Comparison of ENCODE assay signal across 10 mouse cellular contexts in genomic region chr7:30730064-30730722, GRCm38 (mm10). TPM values are rescaled to one million over a fixed set of nuclear protein-coding genes. Genes with fewer than 3 reads are reported as not detected.
DNase-seq lines count a peak whose midpoint lies in the region; ATAC-seq and TF ChIP-seq lines count a peak whose summit lies in the region.
"Not testable (repeated sequence)": the region's sequence is repeated elsewhere in the genome, so short reads cannot be mapped to it uniquely, and the experiment has no call there.
"Had no signal": no experiment of that assay in that cellular context is flagged by ENCODE, and none has a peak within 500 bp of the region (broad histone marks: within the 10 kb centered on the region; RNA-seq: fewer than 3 reads in every experiment).

No protein-coding gene starts in this region.

- H3K79me3 ChIP-seq in C2C12 (ENCODE audit: low read depth) = not testable (repeated sequence)

- TF ChIP-seq CTCF in C2C12 (IDR thresholded peaks at IDR 0.05; ENCODE audit: control insufficient read depth, insufficient read depth, insufficient read length); hindbrain, postnatal 0 days (IDR thresholded peaks at IDR 0.05; ENCODE audit: low read depth): not testable (repeated sequence)

- H3ac ChIP-seq in C2C12 (ENCODE audit: control insufficient read depth, insufficient read length, low read depth) = peak overlapping the region; percentile 25

- WGBS in embryonic facial prominence, embryonic 13.5 days = 24% methylated on average over 13 of the region's 22 CpGs
- 45% methylated on average over 9 of the region's 22 CpGs for WGBS in heart, embryonic 10.5 days
- WGBS in hindbrain, postnatal 0 days = 9% methylated on average over 9 of the region's 22 CpGs
- 23% methylated on average over 21 of the region's 22 CpGs for WGBS in limb, embryonic 10.5 days
- 22% methylated on average over 14 of the region's 22 CpGs for WGBS in lung, embryonic 15.5 days
- WGBS in neural tube, embryonic 12.5 days = 20% methylated on average over 20 of the region's 22 CpGs

- not testable (repeated sequence) for H3K9me3 ChIP-seq in embryonic facial prominence, embryonic 13.5 days; heart, embryonic 10.5 days; hindbrain, postnatal 0 days (ENCODE audit: low read length); limb, embryonic 10.5 days (replicated peaks); lung, embryonic 15.5 days; neural tube, embryonic 12.5 days

- peaks cover 15% of the 10 kb centered on the region for H3K79me2 ChIP-seq in C2C12 (ENCODE audit: control insufficient read depth, insufficient read depth)

- H3K36me3 ChIP-seq in C2C12 (ENCODE audit: control insufficient read depth, insufficient read depth); lung, embryonic 15.5 days: not testable (repeated sequence)
- peaks cover 35% of the 10 kb centered on the region for H3K36me3 ChIP-seq in embryonic facial prominence, embryonic 13.5 days
- peaks cover 48% of the 10 kb centered on the region for H3K36me3 ChIP-seq in heart, embryonic 10.5 days
- H3K36me3 ChIP-seq in hindbrain, postnatal 0 days (ENCODE audit: insufficient read depth, low read length) = peaks cover 20% of the 10 kb centered on the region
- peaks cover 62% of the 10 kb centered on the region for H3K36me3 ChIP-seq in limb, embryonic 10.5 days
- H3K36me3 ChIP-seq in neural tube, embryonic 12.5 days = peaks cover 29% of the 10 kb centered on the region

- H3K27ac ChIP-seq in embryonic facial prominence, embryonic 13.5 days = peak overlapping the region; percentile 89
- H3K27ac ChIP-seq in heart, embryonic 10.5 days = peak overlapping the region; percentile 92
- H3K27ac ChIP-seq in hindbrain, postnatal 0 days = peak overlapping the region; percentile 86
- H3K27ac ChIP-seq in limb, embryonic 10.5 days = peak overlapping the region; percentile 88
- H3K27ac ChIP-seq in lung, embryonic 15.5 days = peak overlapping the region; percentile 60
- H3K27ac ChIP-seq in neural tube, embryonic 12.5 days = peak overlapping the region; percentile 83

- H3K4me3 ChIP-seq in C2C12 (ENCODE audit: insufficient read depth, poor library complexity, severe bottlenecking) = peak overlapping the region; percentile 48
- peak overlapping the region; percentile 80 for H3K4me3 ChIP-seq in embryonic facial prominence, embryonic 13.5 days
- H3K4me3 ChIP-seq in heart, embryonic 10.5 days = peak overlapping the region; percentile 85
- peak overlapping the region; percentile 72 for H3K4me3 ChIP-seq in hindbrain, postnatal 0 days (ENCODE audit: low read length)
- H3K4me3 ChIP-seq in limb, embryonic 10.5 days = peak overlapping the region; percentile 73
- peak overlapping the region; percentile 76 for H3K4me3 ChIP-seq in lung, embryonic 15.5 days
- peak overlapping the region; percentile 64 for H3K4me3 ChIP-seq in neural tube, embryonic 12.5 days

- not testable (repeated sequence) for ATAC-seq in embryonic facial prominence, embryonic 13.5 days (ENCODE audit: insufficient number of reproducible peaks, insufficient read depth, low FRiP score, low TSS enrichment, low read depth); hindbrain, postnatal 0 days; lung, embryonic 15.5 days (ENCODE audit: borderline replicate concordance, extremely low read depth, low FRiP score, low TSS enrichment); neural tube, embryonic 12.5 days (ENCODE audit: low FRiP score, low read depth)

- peak overlapping the region; percentile 78 for H3K4me2 ChIP-seq in embryonic facial prominence, embryonic 13.5 days
- H3K4me2 ChIP-seq in hindbrain, postnatal 0 days (ENCODE audit: low read depth, low read length) = peak overlapping the region; percentile 83
- H3K4me2 ChIP-seq in lung, embryonic 15.5 days = peak overlapping the region; percentile 76
- H3K4me2 ChIP-seq in neural tube, embryonic 12.5 days (replicated peaks) = peak overlapping the region; percentile 62

- peak; percentile 32 for DNase-seq in brain, adult 2 months (ENCODE audit: low read depth, low spot score)
- DNase-seq in heart, embryonic 10.5 days (ENCODE audit: low spot score); limb, embryonic 10.5 days (ENCODE audit: low spot score): not testable (repeated sequence)
- peak; percentile 55 for DNase-seq in hindbrain, postnatal 0 days (ENCODE audit: low spot score)

- H3K4me1 ChIP-seq in embryonic facial prominence, embryonic 13.5 days = peaks cover 17% of the 10 kb centered on the region
- peaks cover 17% of the 10 kb centered on the region for H3K4me1 ChIP-seq in heart, embryonic 10.5 days
- not testable (repeated sequence) for H3K4me1 ChIP-seq in hindbrain, postnatal 0 days (ENCODE audit: insufficient read depth, low read length)
- H3K4me1 ChIP-seq in limb, embryonic 10.5 days = peaks cover 19% of the 10 kb centered on the region
- peaks cover 16% of the 10 kb centered on the region for H3K4me1 ChIP-seq in lung, embryonic 15.5 days
- peaks cover 16% of the 10 kb centered on the region for H3K4me1 ChIP-seq in neural tube, embryonic 12.5 days

- not testable (repeated sequence) for H3K27me3 ChIP-seq in C2C12 (ENCODE audit: control insufficient read depth, insufficient read depth, insufficient read length); embryonic facial prominence, embryonic 13.5 days; heart, embryonic 10.5 days (ENCODE audit: insufficient read depth, poor library complexity, severe bottlenecking); hindbrain, postnatal 0 days (ENCODE audit: insufficient read depth, low read length); limb, embryonic 10.5 days (ENCODE audit: low read depth, poor library complexity, severe bottlenecking); lung, embryonic 15.5 days; neural tube, embryonic 12.5 days (replicated peaks)

- peak overlapping the region; percentile 90 for H3K9ac ChIP-seq in embryonic facial prominence, embryonic 13.5 days
- H3K9ac ChIP-seq in hindbrain, postnatal 0 days (replicated peaks; ENCODE audit: low read length) = peak overlapping the region; percentile 82
- H3K9ac ChIP-seq in lung, embryonic 15.5 days = peak overlapping the region; percentile 81
- peak overlapping the region; percentile 77 for H3K9ac ChIP-seq in neural tube, embryonic 12.5 days

RNA-seq across cellular contexts. Expression of gene Tmem147, which starts 0.9 kb away (rescaled TPM):
- polyA plus RNA-seq in C2C12 (2012; fragmentation: generic; extraction: Trizol) = 168 TPM
- 181 and 185 TPM in 2 replicates for polyA plus RNA-seq in embryonic facial prominence, embryonic 13.5 days (2015; fragmentation: Nextera tagmentation; extraction: Ambion mirVana)
- polyA plus RNA-seq in heart, embryonic 10.5 days (2016; fragmentation: Nextera tagmentation; extraction: Ambion mirVana) = 183 and 189 TPM in 2 replicates
- 195 and 238 TPM in 2 replicates for total RNA-seq in hindbrain, postnatal 0 days (2014; rRNA removed)
- 338 and 342 TPM in 2 replicates for polyA plus RNA-seq in hindbrain, postnatal 0 days (2015; fragmentation: Nextera tagmentation; extraction: Ambion mirVana)
- polyA plus RNA-seq in limb, embryonic 10.5 days (2016; fragmentation: Nextera tagmentation; extraction: Ambion mirVana) = 153 and 159 TPM in 2 replicates
- polyA plus RNA-seq in lung, embryonic 15.5 days (2015; fragmentation: Nextera tagmentation; extraction: Ambion mirVana) = 153 and 159 TPM in 2 replicates
- polyA plus RNA-seq in neural tube, embryonic 12.5 days (2016; fragmentation: Nextera tagmentation; extraction: Ambion mirVana) = 185 and 194 TPM in 2 replicates

RNA-seq across cellular contexts. Expression of gene Gapdhs, which starts 13.3 kb away (rescaled TPM):
- not detected for polyA plus RNA-seq in C2C12 (2012; fragmentation: generic; extraction: Trizol)
- polyA plus RNA-seq in embryonic facial prominence, embryonic 13.5 days (2015; fragmentation: Nextera tagmentation; extraction: Ambion mirVana) = 0.74 and 0.90 TPM in 2 replicates
- 0.23 and 0.48 TPM in 2 replicates for polyA plus RNA-seq in heart, embryonic 10.5 days (2016; fragmentation: Nextera tagmentation; extraction: Ambion mirVana)
- not detected in 2 replicates for total RNA-seq in hindbrain, postnatal 0 days (2014; rRNA removed)
- 0.32 and 0.69 TPM in 2 replicates for polyA plus RNA-seq in hindbrain, postnatal 0 days (2015; fragmentation: Nextera tagmentation; extraction: Ambion mirVana)
- 0.43 TPM in 1 of 2 replicates, not detected in the other for polyA plus RNA-seq in limb, embryonic 10.5 days (2016; fragmentation: Nextera tagmentation; extraction: Ambion mirVana)
- 0.19 and 0.46 TPM in 2 replicates for polyA plus RNA-seq in lung, embryonic 15.5 days (2015; fragmentation: Nextera tagmentation; extraction: Ambion mirVana)
- 1.4 and 1.5 TPM in 2 replicates for polyA plus RNA-seq in neural tube, embryonic 12.5 days (2016; fragmentation: Nextera tagmentation; extraction: Ambion mirVana)
- polyA plus RNA-seq: large intestine, adult 2 months had no signal

RNA-seq across cellular contexts. Expression of gene Atp4a, which starts 18.2 kb away (rescaled TPM):
- not detected for polyA plus RNA-seq in C2C12 (2012; fragmentation: generic; extraction: Trizol)
- polyA plus RNA-seq in embryonic facial prominence, embryonic 13.5 days (2015; fragmentation: Nextera tagmentation; extraction: Ambion mirVana) = 0.10 and 0.17 TPM in 2 replicates
- polyA plus RNA-seq in heart, embryonic 10.5 days (2016; fragmentation: Nextera tagmentation; extraction: Ambion mirVana) = 1.1 and 1.5 TPM in 2 replicates
- total RNA-seq in hindbrain, postnatal 0 days (2014; rRNA removed) = 2.0 and 5.3 TPM in 2 replicates
- polyA plus RNA-seq in hindbrain, postnatal 0 days (2015; fragmentation: Nextera tagmentation; extraction: Ambion mirVana) = 4.2 and 6.0 TPM in 2 replicates
- polyA plus RNA-seq in limb, embryonic 10.5 days (2016; fragmentation: Nextera tagmentation; extraction: Ambion mirVana) = 0.08 and 0.38 TPM in 2 replicates
- 0.40 and 0.41 TPM in 2 replicates for polyA plus RNA-seq in lung, embryonic 15.5 days (2015; fragmentation: Nextera tagmentation; extraction: Ambion mirVana)
- polyA plus RNA-seq in neural tube, embryonic 12.5 days (2016; fragmentation: Nextera tagmentation; extraction: Ambion mirVana) = 1.3 and 2.0 TPM in 2 replicates

RNA-seq across cellular contexts. Expression of gene Sbsn, which starts 21.1 kb away (rescaled TPM):
- 3.6 TPM for polyA plus RNA-seq in C2C12 (2012; fragmentation: generic; extraction: Trizol)
- polyA plus RNA-seq in embryonic facial prominence, embryonic 13.5 days (2015; fragmentation: Nextera tagmentation; extraction: Ambion mirVana) = 2.5 and 3.3 TPM in 2 replicates
- 0.84 and 1.1 TPM in 2 replicates for polyA plus RNA-seq in heart, embryonic 10.5 days (2016; fragmentation: Nextera tagmentation; extraction: Ambion mirVana)
- 0.84 and 4.2 TPM in 2 replicates for total RNA-seq in hindbrain, postnatal 0 days (2014; rRNA removed)
- polyA plus RNA-seq in hindbrain, postnatal 0 days (2015; fragmentation: Nextera tagmentation; extraction: Ambion mirVana) = 2.9 and 3.0 TPM in 2 replicates
- polyA plus RNA-seq in limb, embryonic 10.5 days (2016; fragmentation: Nextera tagmentation; extraction: Ambion mirVana) = 1.1 and 1.4 TPM in 2 replicates
- 1.4 and 1.8 TPM in 2 replicates for polyA plus RNA-seq in lung, embryonic 15.5 days (2015; fragmentation: Nextera tagmentation; extraction: Ambion mirVana)
- 1.1 and 2.6 TPM in 2 replicates for polyA plus RNA-seq in neural tube, embryonic 12.5 days (2016; fragmentation: Nextera tagmentation; extraction: Ambion mirVana)

RNA-seq across cellular contexts. Expression of gene 2200002J24Rik, which starts 31.5 kb away (rescaled TPM):
- not detected for polyA plus RNA-seq in C2C12 (2012; fragmentation: generic; extraction: Trizol)
- not detected in 2 replicates for polyA plus RNA-seq in embryonic facial prominence, embryonic 13.5 days (2015; fragmentation: Nextera tagmentation; extraction: Ambion mirVana)
- 0.48 and 1.1 TPM in 2 replicates for polyA plus RNA-seq in heart, embryonic 10.5 days (2016; fragmentation: Nextera tagmentation; extraction: Ambion mirVana)
- total RNA-seq in hindbrain, postnatal 0 days (2014; rRNA removed) = not detected in 2 replicates
- 0.55 TPM in 1 of 2 replicates, not detected in the other for polyA plus RNA-seq in hindbrain, postnatal 0 days (2015; fragmentation: Nextera tagmentation; extraction: Ambion mirVana)
- not detected in 2 replicates for polyA plus RNA-seq in limb, embryonic 10.5 days (2016; fragmentation: Nextera tagmentation; extraction: Ambion mirVana)
- 0.96 TPM in 1 of 2 replicates, not detected in the other for polyA plus RNA-seq in lung, embryonic 15.5 days (2015; fragmentation: Nextera tagmentation; extraction: Ambion mirVana)
- polyA plus RNA-seq in neural tube, embryonic 12.5 days (2016; fragmentation: Nextera tagmentation; extraction: Ambion mirVana) = not detected in 2 replicates
- total RNA-seq: left cerebral cortex, postnatal 36 days had no signal
